Mouse (Mus musculus): ENCODE data around the gene Dpm3.

Gene Dpm3

GRCm38 (mm10) chr3:89268916-89269315 is 9.8 kb downstream of the Dpm3 start:
- no peak for DNase-seq (ENCODE audit: low read depth, low spot score)

GRCm38 (mm10) chr3:89270051-89270755 is 11.0 kb downstream of the Dpm3 start, which contains the start of gene Slc50a1:
TSS of gene Slc50a1 (minus strand) at chr3:89270570.
- peak; percentile 67 for DNase-seq (ENCODE audit: low read depth, low spot score)

DNA sequence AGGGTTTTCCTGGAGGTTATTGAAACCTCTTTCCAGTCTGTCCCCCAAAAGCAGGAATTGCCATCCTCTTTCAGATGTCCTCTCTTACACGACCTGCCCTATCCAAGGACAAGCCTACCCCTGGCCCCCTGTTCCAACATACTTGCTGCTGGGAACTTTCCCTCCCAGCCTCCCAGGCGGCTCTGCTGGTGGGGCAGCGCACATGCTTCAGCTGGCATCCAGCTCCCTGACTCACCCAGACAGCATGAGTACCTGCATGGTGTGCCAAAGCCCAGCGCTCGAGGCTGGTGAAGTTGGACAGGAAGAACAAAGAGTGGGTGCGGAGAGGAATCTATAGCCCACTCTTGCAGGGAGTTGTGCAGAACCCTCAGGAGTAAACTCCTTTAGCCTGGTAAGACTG is 11.7 kb downstream of the Dpm3 start:
- peak; percentile 35 for DNase-seq (ENCODE audit: low read depth, low spot score)

DNA sequence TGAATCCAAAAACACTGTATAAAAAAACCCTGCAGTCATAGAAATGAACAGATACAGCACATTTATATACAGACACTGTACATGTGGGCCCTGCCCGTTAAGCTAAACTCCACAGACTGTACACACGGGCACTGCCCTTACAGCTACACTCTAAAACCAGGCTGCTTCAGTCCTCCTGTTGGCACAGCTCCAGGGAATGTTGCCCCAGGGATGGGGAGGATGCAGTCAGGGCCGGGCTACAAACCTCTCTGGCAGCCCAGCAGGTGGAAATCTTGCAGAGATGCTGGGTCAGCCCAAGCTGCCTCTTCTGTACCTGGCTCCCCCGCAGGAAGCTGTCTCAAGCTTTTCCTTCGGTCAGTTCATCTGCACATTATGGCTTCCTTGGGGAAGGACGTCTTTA is 12.6 kb downstream of the Dpm3 start:
- DNase-seq (ENCODE audit: low read depth, low spot score) = no peak

- no peak for DNase-seq (ENCODE audit: low read depth, low spot score)
Measured at GRCm38 (mm10) chr3:89276061-89276460, 16.9 kb downstream of the Dpm3 start.

DNA sequence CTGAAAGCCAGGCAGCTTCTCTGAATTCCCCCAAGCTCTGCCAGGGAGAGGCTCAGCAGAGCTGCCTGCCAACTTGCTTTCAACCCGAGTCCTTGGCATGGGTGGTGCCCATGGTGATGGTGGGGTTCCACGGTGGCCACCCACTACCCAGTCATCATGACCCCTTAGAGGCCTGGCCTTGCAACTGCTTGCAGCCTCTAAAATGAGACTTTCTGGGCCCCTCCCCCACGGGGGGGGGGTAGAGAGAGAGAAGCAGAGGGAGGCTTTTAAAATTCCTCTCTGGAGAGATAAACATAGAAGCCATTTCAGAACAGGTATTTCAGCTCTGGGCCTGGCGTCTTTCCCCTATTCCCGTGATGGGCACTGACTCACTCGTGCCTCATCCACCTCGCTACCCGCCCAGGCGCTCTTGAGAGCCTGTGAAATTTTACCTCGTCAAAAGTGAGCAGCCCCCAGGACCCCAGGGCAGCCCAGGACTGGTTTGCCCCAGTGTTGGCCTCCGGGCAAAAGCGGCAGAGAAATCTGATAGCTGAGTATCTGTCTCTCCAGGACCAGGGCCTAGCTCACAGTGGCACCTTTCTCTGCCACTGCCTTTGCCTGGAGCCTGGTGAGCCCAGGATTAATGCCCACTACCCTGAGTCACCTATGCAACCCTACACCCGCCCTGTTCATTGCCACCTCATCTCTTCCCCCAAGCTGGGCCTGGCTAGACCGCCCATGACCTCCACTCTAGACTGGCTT is 18.3 kb downstream of the Dpm3 start:
- DNase-seq (ENCODE audit: low read depth, low spot score) = peak; percentile 82

DNA sequence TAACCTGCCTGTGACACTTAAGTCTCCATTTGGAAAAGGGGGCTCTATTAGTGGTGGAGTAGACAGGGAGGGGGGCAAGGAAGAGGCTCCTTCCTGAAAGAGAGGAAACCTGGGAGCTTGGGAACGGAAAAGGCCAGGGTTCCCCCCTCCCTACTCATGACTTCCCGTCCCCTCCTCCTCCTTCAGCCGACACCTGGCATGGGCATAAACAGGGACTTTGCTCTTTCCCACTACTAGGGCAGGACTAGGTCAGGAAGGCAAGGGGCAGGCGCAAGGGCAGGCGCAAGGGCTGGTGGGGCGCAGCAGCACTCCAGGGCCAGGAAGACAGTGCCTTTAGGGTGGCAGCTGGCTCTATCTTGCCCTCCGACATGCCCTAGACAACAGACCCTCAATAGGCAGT is 18.9 kb downstream of the Dpm3 start:
- peak; percentile 58 for DNase-seq (ENCODE audit: low read depth, low spot score)

- DNase-seq (ENCODE audit: low read depth, low spot score) = no peak
Measured at GRCm38 (mm10) chr3:89278643-89279042, 19.5 kb downstream of the Dpm3 start.

DNA sequence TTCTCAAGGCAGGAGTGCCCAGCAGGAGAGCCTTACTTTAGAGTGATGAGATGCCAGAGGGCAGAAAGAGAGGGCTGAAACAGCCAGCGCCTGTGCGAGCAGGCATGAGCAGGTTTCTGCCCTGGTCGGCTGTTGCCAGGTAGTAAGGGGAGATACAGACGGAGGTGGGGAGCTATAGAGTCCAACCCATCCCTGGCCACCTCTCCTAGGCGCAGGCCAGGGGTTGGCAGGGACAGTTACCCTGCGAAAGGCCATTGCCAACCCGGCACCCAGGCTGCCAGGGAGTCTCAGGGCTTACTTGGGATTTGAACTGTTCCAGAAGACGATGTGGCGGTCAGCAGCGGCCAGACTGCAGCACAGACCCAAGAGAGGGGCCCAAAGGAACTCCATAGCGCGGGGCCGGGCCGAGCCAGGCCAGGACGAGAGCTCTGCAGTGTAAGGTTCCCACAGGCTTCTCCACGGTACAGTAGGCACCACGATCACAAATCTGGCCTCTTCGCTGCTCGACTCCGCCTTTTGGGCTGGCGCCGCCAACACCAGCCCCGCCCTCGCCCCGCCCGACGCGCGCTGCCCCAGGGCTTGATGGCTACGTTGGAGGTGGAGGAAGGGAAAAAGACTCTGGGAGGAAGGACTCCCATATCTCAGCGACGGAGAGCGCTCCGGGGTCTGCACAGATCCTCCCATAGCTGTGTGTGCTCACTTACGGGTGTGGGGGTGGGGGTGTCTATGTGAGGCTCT is 20.2 kb downstream of the Dpm3 start:
- peak; percentile 75 for DNase-seq (ENCODE audit: low read depth, low spot score)

DNA sequence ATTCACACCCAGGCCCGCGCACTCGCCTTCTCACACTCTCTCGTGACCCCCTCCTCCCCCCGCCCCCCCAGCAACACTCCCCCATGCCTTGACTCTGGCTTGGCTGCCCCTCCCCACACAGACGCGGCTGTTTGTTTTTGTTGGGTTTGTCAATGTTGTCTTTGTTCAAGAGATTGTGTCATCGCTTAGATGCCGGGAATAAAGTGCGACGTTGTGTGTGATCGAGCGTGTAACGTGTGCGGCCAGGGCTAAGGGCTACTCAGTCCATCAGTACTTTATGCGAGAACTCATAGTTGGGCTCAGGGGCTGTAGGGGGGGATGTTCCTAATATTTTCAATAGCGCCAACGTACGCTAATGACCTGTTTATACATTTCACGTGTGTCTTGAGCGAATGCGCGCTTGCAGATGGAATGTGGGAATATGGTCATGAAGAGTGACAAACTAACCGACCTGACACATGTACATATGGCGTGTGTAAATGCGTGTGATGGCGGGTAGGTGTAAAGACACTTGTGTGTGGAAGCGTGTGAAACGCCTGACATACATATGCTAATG is 21.0 kb downstream of the Dpm3 start:
- no peak for DNase-seq (ENCODE audit: low read depth, low spot score)

DNA sequence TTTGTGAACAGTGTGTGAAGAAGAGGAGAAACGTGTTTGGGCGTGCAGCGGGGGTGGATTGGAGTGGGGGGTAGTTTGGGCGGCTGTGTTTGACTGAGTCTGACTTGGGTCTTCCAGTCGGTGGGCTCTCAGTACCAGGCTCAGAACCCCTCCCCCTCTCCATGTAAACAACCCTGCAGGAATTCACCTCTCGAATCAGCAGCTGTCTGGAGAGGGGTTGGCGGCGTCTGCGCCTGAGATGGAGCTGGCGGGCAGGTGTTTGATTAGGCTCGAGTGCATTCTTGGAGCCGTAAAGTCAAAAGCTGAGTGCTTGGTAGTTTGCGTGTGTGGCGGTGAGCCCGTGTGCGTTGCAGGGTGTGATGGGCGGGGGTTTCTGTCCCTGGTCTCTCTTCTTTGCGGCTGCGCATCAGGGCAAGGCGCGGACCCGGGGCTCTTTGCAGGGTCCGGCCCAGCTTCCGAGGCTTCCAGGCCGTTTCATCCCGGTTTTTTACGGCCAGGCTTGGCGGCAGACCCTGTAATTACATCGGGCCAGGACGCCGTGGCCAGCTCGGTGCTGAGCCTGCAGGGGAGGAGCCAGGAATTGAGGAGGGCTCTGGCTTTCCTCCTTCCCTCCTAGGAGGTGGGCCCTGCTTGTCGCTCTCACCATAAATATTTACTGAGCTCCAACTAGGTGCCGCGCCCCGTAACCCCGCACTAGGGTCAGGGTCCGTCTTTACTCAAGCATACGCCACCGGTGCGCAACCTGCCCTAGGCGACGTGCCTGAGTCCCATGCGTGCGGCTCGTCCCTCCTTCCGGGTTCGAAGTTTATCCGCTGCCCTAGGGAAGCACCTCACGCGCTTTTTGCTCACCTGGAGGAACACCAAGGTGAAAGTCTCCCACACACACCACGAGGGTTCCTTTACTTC is 21.7 kb downstream of the Dpm3 start, which contains the start of gene Efna1:
Efna1 (minus strand) TSS at position 537 of the 906 bp plus-strand sequence.
- DNase-seq (ENCODE audit: low read depth, low spot score) = peak; percentile 43

- peak; percentile 71 for DNase-seq (ENCODE audit: low read depth, low spot score)
Measured at GRCm38 (mm10) chr3:89281579-89282290, 22.6 kb downstream of the Dpm3 start.

- no peak for DNase-seq (ENCODE audit: low read depth, low spot score)
Measured at GRCm38 (mm10) chr3:89282291-89282643, 23.1 kb downstream of the Dpm3 start.

- DNase-seq (ENCODE audit: low read depth, low spot score) = no peak
Measured at GRCm38 (mm10) chr3:89284261-89284660, 25.1 kb downstream of the Dpm3 start.

DNA sequence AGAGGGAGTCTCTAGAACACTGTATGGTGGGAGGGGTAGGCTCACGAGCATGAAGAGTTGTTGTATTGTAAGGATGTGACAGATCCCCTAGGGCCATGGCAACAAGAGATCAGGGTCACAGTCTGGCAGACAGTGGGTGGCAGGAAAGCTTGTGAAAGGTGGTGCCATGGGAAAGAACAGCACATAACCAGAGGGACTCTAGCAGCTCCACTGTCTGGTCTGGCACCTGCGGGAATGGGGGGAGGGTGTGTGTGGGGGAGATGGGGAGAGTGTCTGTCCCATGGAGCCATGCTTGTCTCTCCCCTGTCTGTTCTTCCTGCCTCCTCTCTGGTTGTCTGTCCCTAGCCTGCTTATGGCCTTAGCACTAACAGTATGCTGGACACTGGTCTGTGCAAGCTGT is 26.4 kb downstream of the Dpm3 start:
- DNase-seq (ENCODE audit: low read depth, low spot score) = no peak

DNA sequence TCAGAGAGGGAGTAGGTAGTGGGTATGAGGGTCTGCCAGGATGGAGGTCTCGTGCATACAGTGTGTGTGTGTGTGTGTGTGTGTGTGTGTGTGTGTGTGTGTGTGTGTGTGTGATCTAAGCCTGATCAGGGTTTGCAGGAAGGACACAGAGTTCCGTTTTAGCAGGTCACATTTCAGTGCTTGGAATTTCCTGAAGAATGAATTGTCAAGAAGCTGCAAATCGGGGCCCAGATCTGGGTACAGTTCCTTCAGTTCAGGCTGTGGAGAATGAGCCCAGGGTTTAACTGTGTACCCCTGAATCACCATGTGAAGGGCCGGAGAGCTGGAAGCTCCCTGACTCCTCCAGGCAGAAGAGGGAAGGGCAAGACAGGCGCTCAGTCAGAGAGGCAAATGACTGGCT is 28.1 kb downstream of the Dpm3 start:
- DNase-seq (ENCODE audit: low read depth, low spot score) = no peak

GRCm38 (mm10) chr3:89288503-89288928 is 29.4 kb downstream of the Dpm3 start:
- peak; percentile 47 for DNase-seq (ENCODE audit: low read depth, low spot score)

- no peak for DNase-seq (ENCODE audit: low read depth, low spot score)
Measured at GRCm38 (mm10) chr3:89291874-89292273, 32.7 kb downstream of the Dpm3 start.

GRCm38 (mm10) chr3:89292303-89292702 is 33.1 kb downstream of the Dpm3 start:
- DNase-seq (ENCODE audit: low read depth, low spot score) = no peak

DNA sequence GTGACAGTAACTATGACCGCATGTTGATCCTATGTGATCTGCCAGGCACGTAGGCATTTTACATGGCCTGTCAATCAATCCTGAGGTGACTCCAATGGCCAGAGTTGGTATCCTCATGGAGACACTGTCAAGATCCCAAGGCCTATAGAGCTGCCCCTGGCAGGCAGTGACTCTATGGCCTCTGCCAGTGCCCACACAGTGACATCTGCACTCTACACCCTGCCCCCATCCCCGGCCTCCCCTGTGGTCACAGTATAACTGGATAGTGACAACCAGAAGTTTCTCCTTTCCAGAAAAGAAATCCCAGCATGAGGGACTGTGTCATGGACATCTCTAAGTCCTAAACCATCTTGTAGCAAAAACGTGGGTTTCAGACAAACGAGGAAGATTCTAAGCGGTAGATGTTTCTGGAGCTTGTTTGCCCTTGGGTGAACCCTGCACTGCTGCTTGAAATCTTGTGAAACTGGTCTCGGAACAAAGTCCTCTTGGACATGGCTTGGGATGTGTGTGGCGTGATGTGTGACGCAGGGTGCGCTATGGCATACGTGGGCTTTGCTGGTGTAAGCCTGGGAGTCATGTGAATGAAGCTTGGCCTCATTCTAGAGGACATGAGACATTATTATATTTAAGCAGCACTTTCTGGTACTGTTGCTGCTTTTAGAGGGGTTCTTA is 34.2 kb downstream of the Dpm3 start:
- no peak for DNase-seq (ENCODE audit: low read depth, low spot score)
